Mouse (Mus musculus) forebrain, embryonic 12.5 days (tissue): ENCODE results near the gene Acot13. TPM values are rescaled to one million over a fixed set of nuclear protein-coding genes. Genes with fewer than 3 reads are reported as not detected.
A peak's percentile ranks its signal among the peaks of the same experiment; 100 is the strongest.
"Not testable (repeated sequence)": the region's sequence is repeated elsewhere in the genome, so short reads cannot be mapped to it uniquely, and the experiment has no call there.

Experiments used
- ATAC-seq: fragments of 200-750 bp; cut with Nextera tagmentation; 2 replicates; pipeline ENCODE4 v1.8.0; 2017; ENCODE audit warnings: moderate TSS enrichment; ENCODE audit not compliant: low FRiP score
- H3K27ac ChIP-seq: fragments of 300-500 bp; sonication (generic); 2 replicates; pipeline ENCODE4 v1.5.1; 2016; ENCODE audit warnings: mild to moderate bottlenecking
- H3K27me3 ChIP-seq: fragments of 300-500 bp; sonication (generic); 2 replicates; pipeline ENCODE4 v1.6.1; 2016; ENCODE audit warnings: mild to moderate bottlenecking
- H3K36me3 ChIP-seq: fragments of 300-500 bp; sonication (generic); replicated peaks from 2 replicates; pipeline ENCODE4 v1.6.1; 2016; ENCODE audit warnings: mild to moderate bottlenecking
- H3K4me1 ChIP-seq: fragments of 300-500 bp; sonication (generic); 2 replicates; pipeline ENCODE4 v1.6.1; 2016
- H3K4me2 ChIP-seq: fragments of 300-500 bp; sonication (generic); 2 replicates; pipeline ENCODE4 v1.6.1; 2016; ENCODE audit warnings: mild to moderate bottlenecking, moderate library complexity
- H3K4me3 ChIP-seq: fragments of 300-500 bp; sonication (generic); replicated peaks from 2 replicates; pipeline ENCODE4 v1.5.1; 2016; ENCODE audit warnings: mild to moderate bottlenecking
- H3K9ac ChIP-seq: fragments of 300-500 bp; sonication (generic); 2 replicates; pipeline ENCODE4 v1.6.1; 2016; ENCODE audit warnings: mild to moderate bottlenecking
- H3K9me3 ChIP-seq: fragments of 300-500 bp; sonication (generic); 2 replicates; pipeline ENCODE4 v1.6.1; 2016
- WGBS: fragments of 180-500 bp; shearing (Covaris S2); methylation state at CpG from one replicate; pipeline ENCODE4 v1.1.7; 2016; 5-methylcytosine and 5-hydroxymethylcytosine counted together
- polyA plus RNA-seq: library from polyadenylated mRNA; unstranded; fragments of >200 nt; fragmentation: Nextera tagmentation; extraction: Ambion mirVana; gene quantifications from 2 replicates; pipeline ENCODE4 v1.2.1, GENCODE M21; 2016

Acot13 gene
- polyA plus RNA-seq, 1 experiment from 2014 or later: 57.4 TPM

DNA sequence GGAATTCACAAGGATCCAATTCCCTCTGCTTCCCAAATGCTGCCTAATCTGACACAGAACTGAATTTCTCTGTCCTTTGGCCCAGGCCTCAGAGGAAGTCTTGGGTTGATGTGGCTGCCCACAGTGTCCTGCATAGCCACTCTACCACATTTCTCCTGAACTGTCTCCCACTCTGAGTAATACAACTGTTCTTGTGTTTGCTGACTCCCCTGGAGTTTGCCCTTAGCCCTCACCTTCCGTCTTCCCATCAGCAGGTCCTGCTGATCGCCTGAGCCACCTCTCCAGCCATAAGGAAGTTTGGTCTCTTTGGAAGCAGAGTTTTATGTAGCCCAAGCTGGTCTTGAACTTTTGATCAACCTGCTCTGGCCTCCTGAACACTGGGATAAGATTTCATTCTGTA lies 20.6 kb upstream of the Acot13 start:
- no peaks in the 10 kb centered on the region for H3K4me1 ChIP-seq
- no peak overlapping the region for H3K4me2 ChIP-seq
- H3K36me3 ChIP-seq: no peaks in the 10 kb centered on the region
- H3K27me3 ChIP-seq: no peaks in the 10 kb centered on the region
- no peak overlapping the region for H3K4me3 ChIP-seq
- no peak for ATAC-seq
- no peak overlapping the region for H3K27ac ChIP-seq
- 89% methylated on average over 2 of the region's 2 CpGs for WGBS
- H3K9me3 ChIP-seq: no peaks in the 10 kb centered on the region
- H3K9ac ChIP-seq: no peak overlapping the region

DNA sequence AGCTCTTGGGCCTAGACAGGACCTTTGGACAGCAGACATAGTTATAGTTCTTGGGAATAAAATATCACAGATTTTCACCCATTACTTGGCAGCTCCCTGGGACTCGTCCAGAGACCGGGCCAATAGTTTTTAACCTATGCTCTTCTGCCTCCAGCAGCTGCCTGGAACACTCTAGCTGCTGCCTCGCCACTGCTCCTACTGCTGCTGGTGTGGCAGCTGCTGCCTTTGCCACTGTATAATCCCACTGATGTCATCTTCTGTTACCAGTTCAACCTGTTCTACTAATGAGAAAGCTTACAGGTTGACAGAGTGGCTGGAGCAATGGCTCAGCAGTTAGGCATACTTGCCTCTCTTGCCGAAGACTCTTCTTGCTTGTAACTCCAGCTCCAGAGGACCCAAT lies 18.0 kb upstream of the Acot13 start:
- Histone ChIP-seq H3K36me3 (no peaks in the 10 kb centered on the region), H3K4me1 (peaks cover 9% of the 10 kb centered on the region), H3K27ac (no peak overlapping the region), H3K9me3 (no peaks in the 10 kb centered on the region), H3K9ac (no peak overlapping the region), H3K27me3 (no peaks in the 10 kb centered on the region), H3K4me2 (no peak overlapping the region), H3K4me3 (no peak overlapping the region)
- no peak for ATAC-seq
- WGBS: 88% methylated on average over 4 of the region's 4 CpGs

DNA sequence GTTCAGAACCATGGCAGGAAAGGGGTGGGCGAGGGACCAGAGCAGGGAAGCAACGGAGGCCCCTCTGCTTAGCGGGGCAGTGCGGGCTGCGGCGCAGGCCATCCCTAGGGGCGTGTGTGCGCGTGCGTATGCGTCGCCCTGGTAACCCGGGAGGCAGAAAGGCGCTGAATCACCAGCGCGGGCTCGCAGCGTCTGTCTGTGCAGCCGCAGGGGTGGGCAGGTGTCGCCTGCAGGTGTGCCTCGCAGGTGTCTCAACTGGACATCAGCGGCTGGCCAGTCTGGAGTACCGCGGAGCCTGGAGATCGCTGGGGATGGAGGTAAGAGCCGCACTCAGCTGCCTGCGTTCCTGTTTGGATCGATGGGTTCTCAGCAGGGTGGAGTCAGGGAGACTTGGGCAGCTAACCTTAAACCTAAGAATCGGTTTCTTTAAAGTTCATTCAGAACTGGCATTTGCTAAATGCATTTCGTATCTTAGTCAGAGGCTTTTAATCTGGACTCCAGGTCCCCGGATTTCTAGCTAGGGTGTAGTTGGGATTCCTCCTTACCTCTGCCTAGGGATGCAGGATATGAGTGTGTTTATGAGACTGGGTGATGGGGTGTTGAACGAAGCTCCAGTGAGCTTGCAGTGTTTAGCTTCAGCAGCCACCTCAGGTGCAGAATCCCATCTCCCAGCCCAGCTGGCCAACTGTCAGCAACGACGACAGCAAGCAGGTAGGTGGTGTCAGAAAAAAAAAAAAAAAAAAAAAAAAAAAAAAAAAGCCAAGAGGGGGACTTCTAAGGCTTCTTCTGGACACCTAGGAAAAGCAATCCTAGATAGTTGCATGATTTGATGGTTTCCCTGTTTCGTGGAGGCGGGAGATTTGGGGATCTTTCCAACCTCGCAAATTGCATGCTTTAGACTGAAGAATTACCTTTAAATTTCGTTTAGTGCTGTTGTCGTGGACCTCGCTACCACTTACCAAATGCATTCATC lies 13.9 kb upstream of the Acot13 start, which contains the start of gene D130043K22Rik:
Gene D130043K22Rik, plus strand, starts transcription at position 153 of the 973 bp plus-strand sequence.
- 9% methylated on average over 40 of the region's 40 CpGs for WGBS
- H3K27ac ChIP-seq: no peak within 1 kb of the TSS

DNA sequence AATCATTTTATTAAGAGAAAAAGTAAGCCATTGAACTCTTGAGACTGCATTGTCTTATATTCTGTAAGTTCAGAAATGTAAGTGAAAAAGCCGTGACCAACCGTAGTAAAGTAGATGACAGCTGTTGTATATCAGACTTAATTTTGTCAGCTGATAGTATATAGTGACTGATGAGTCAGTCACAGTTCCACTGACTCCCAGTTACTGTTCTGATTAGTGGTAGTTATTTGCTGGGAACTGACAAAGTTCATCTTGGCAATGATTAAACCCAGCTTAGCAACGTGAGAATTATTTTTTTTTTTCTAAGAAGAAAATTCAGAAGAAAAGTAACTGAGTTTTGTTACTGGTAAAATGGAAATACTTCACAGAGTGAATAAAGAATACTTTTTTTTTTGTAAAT lies 10.4 kb upstream of the Acot13 start:
- no peak overlapping the region for H3K27ac ChIP-seq
- no peaks in the 10 kb centered on the region for H3K9me3 ChIP-seq
- H3K36me3 ChIP-seq: peaks cover 26% of the 10 kb centered on the region
- no peak overlapping the region for H3K4me2 ChIP-seq
- H3K27me3 ChIP-seq: no peaks in the 10 kb centered on the region
- H3K9ac ChIP-seq: no peak overlapping the region
- no peak overlapping the region for H3K4me3 ChIP-seq
- WGBS: 96% methylated on average over 3 of the region's 3 CpGs
- ATAC-seq: no peak
- peaks cover 12% of the 10 kb centered on the region for H3K4me1 ChIP-seq

More for the DNA sequence above, 13.9 kb upstream of the Acot13 start, which contains the start of gene D130043K22Rik:
- Histone ChIP-seq H3K27me3 (no peaks in the 10 kb centered on the region), H3K4me3 (peak within 1 kb of the TSS; percentile 56), H3K36me3 (peaks cover 11% of the 10 kb centered on the region), H3K9ac (peak within 1 kb of the TSS; percentile 54), H3K4me1 (peaks cover 12% of the 10 kb centered on the region), H3K9me3 (no peaks in the 10 kb centered on the region), H3K4me2 (peak within 1 kb of the TSS; percentile 91)
- ATAC-seq: peak; percentile 95

DNA sequence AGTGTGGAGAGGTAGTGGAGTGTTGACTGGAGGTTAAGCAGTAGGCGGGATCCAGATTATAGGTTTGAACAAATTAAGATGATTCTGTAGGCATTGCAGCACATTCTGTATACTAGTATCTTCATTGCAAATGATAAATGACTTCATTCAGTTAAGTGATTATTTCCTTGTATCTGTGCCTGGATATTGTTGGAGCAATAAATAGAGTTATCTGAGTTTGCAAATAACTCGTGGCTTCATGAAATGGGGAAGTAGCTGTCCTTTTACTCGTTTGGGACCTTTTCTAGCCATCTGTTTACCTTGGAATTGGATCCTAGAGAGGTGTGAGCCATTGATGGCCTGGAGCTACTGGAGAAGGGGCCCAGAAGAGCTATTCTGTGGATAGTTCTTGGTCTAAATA lies 8.5 kb upstream of the Acot13 start:
- 88% methylated on average over 3 of the region's 3 CpGs for WGBS
- H3K27me3 ChIP-seq: no peaks in the 10 kb centered on the region
- H3K9ac ChIP-seq: no peak overlapping the region
- H3K4me2 ChIP-seq: no peak overlapping the region
- no peak overlapping the region for H3K4me3 ChIP-seq
- H3K9me3 ChIP-seq: no peaks in the 10 kb centered on the region
- H3K27ac ChIP-seq: no peak overlapping the region
- peaks cover 28% of the 10 kb centered on the region for H3K36me3 ChIP-seq
- no peak for ATAC-seq
- peaks cover 8% of the 10 kb centered on the region for H3K4me1 ChIP-seq

DNA sequence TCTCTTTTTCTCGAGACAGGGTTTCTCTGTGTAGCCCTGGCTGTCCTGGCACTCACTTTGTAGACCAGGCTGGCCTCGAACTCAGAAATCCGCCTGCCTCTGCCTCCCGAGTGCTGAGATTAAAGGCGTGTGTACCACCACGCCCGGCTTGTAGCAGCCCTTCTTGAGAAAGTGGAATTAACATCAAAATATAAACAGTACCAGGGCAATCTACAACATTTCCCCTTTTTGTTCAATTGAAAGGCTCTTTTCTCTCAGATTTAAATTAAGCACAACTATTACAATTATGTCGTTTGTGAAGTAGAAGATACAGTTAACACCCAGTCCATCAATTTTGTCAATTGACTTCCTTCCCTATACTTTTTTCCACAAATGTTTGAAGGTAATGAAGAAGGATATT lies 6.4 kb upstream of the Acot13 start:
- H3K9me3 ChIP-seq, H3K27ac ChIP-seq, H3K27me3 ChIP-seq, ATAC-seq, H3K4me2 ChIP-seq, H3K4me3 ChIP-seq, H3K9ac ChIP-seq: not testable (repeated sequence)
- H3K36me3 ChIP-seq: peaks cover 28% of the 10 kb centered on the region
- WGBS: 93% methylated on average over 8 of the region's 8 CpGs
- peaks cover 14% of the 10 kb centered on the region for H3K4me1 ChIP-seq

DNA sequence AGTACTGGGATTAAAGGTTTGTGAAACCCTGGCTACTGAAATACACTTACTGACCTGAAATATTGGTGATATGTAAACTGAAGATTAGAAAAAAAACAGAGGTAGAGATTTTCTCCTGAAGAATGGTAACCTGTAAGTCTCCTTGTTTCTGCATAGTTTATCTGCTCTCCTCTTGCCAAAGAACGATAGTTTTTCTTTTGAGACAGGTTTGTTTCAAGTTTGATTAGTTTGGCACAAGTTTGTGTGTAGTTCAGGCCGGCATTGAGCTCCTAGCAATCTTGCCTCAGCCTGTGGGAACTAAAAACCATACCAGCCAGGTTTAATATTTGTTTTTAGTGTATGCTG lies 1.4 kb upstream of the Acot13 start:
- Histone ChIP-seq H3K9me3 (no peaks in the 10 kb centered on the region), H3K4me3 (peak overlapping the region; percentile 90), H3K27ac (no peak overlapping the region), H3K27me3 (no peaks in the 10 kb centered on the region), H3K4me1 (peaks cover 25% of the 10 kb centered on the region), H3K4me2 (peak overlapping the region; percentile 71), H3K36me3 (peaks cover 2% of the 10 kb centered on the region; the same call in 1 of the 2 replicates), H3K9ac (peak overlapping the region; percentile 94)
- ATAC-seq: no peak
- 65% methylated on average over 2 of the region's 2 CpGs for WGBS

DNA sequence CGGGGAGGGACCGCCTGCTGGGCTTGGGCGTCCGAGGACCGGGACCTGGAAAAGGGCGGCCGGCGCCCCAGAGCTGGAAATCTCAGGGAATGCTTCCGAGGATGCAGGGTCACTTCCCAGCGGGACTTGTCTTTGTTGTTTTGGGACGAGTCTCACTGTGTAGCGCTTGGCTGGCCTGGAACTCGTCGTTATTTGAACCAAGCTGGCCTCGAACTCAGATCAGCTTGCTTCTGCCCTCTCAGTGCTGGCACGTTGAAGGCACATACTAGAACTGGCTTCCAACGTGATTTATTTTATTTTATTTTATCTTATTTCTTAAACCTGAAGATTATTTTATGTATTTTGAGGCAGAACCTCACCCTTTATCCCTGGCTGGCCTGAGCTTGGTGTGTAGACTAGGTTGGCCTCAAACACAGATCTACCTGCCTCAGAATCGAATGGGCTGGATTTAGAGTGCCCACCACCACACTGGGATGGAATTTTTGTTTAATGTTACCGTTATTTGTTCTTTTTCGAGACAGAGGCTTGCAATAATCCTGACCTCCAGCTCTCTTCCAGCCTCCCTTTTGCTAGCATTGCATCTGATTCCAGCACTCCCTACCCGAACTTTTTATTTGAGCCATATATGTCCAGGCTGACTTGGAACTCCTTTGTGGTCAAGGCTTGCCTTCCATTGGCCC lies 931 bp upstream of the Acot13 start:
- H3K4me3 ChIP-seq: peak overlapping the region; percentile 90
- H3K27ac ChIP-seq: peak overlapping the region; percentile 91
- 5% methylated on average over 21 of the region's 21 CpGs for WGBS
- H3K4me2 ChIP-seq: peak overlapping the region; percentile 71
- peak overlapping the region; percentile 94 for H3K9ac ChIP-seq
- peaks cover 2% of the 10 kb centered on the region; the same call in 1 of the 2 replicates for H3K36me3 ChIP-seq
- peak; percentile 27; the same call in 1 of the 2 replicates for ATAC-seq
- H3K9me3 ChIP-seq: no peaks in the 10 kb centered on the region
- no peaks in the 10 kb centered on the region for H3K27me3 ChIP-seq
- peaks cover 25% of the 10 kb centered on the region for H3K4me1 ChIP-seq

DNA sequence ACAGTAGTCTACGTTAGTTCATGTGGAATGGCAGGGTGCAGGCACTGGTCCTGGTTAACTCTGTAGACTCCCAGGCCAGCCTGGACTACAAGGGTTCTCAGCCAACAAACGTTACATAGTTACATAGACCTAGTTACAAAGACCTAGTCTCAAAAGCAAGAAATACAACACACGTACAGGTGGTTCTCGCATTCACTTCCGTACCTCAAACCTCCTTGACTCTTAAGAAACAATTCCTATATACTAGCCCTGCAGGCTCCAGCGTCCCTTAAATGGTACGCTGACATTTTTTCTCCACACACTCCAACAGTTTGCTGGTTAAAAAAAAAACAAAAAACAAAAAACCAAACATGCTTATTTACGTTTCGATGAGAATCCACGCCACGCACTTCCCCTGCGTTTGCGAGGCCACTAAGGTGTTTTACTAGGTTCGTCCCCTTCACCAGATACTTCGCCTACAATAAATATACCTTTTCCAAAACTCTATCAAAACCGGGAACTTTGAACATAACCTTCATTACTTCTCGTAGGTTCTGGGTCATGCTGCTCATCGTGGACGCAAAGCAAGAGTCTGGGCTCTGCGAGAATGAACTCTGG lies 486 bp downstream of the Acot13 start:
- no peaks in the 10 kb centered on the region for H3K27me3 ChIP-seq
- H3K9ac ChIP-seq: peak overlapping the region; percentile 94
- no peak for ATAC-seq
- H3K9me3 ChIP-seq: no peaks in the 10 kb centered on the region
- 3% methylated on average over 20 of the region's 20 CpGs for WGBS
- H3K4me1 ChIP-seq: peaks cover 25% of the 10 kb centered on the region
- H3K4me3 ChIP-seq: peak overlapping the region; percentile 90
- H3K4me2 ChIP-seq: peak overlapping the region; percentile 71
- peak overlapping the region; percentile 91 for H3K27ac ChIP-seq
- H3K36me3 ChIP-seq: no peaks in the 10 kb centered on the region

DNA sequence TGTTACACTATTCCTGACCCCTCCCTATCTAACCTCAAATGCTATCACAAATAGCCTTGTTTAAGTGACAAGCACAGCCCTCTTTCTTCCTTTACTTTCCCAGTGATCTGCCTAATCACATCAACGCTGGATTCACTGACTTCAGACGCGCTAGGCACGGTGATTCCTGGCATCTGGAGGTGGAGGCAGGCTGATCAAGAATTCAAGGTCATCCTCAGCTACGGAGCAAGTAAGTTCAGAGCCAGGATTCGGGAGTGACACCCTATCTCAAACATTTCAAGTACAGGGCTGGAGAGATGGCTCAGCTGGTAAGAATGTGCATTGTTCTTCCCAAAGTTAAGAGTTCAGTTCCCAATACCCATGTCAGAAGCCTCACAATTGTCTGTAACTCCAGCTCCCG lies 5.2 kb downstream of the Acot13 start:
- Histone ChIP-seq H3K4me2 (no peak overlapping the region), H3K27me3 (no peaks in the 10 kb centered on the region), H3K9me3 (no peaks in the 10 kb centered on the region), H3K4me3 (no peak overlapping the region), H3K27ac (no peak overlapping the region), H3K36me3 (no peaks in the 10 kb centered on the region), H3K9ac (no peak overlapping the region), H3K4me1 (peaks cover 4% of the 10 kb centered on the region)
- 85% methylated on average over 7 of the region's 7 CpGs for WGBS
- ATAC-seq: no peak

DNA sequence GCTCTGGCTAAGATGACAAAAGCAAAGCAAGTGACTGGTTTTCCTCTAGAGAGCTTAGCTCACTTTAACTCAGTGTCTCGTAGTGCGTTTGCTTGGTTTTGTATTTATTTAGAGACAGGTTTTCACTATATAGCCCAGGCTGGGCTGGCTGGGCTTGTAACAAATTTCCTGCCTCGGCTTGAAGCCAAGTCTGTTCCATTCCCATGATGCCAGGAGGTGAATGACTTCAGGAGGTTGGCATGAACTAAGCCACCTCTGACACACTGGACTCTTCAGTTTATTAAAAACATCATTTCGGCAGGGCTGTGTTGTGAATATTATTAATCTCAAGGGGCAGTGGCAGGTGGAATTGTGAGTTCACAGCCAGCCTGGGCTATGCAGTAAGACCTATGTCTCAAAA lies 5.8 kb downstream of the Acot13 start:
- no peaks in the 10 kb centered on the region for H3K27me3 ChIP-seq
- no peak overlapping the region for H3K27ac ChIP-seq
- no peak overlapping the region for H3K9ac ChIP-seq
- no peaks in the 10 kb centered on the region for H3K9me3 ChIP-seq
- H3K4me2 ChIP-seq: no peak overlapping the region
- no peak for ATAC-seq
- no peaks in the 10 kb centered on the region for H3K36me3 ChIP-seq
- H3K4me1 ChIP-seq: peaks cover 1% of the 10 kb centered on the region
- WGBS: 92% methylated on average over 4 of the region's 4 CpGs
- no peak overlapping the region for H3K4me3 ChIP-seq

DNA sequence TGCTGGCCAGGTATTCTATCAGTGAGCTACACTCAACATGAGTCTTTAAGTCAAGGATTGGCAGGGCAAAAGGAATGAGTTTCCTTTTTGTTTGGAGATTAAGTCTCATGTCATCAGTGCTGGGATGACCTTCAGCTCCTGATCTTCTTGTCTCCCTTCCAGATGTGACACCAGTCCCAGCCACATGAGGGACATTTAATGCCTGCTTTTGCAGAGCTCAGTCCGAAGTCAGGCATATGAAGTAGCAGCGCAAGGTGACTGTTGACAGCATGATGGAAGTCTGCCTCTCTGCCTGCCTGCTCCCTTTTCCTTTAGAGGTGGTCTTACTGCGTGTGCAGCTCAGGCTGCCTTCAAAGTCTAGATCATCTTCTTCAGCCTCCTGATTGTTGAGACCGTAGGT lies 6.7 kb downstream of the Acot13 start:
- Histone ChIP-seq H3K4me1 (no peaks in the 10 kb centered on the region), H3K4me2 (no peak overlapping the region), H3K27ac (no peak overlapping the region), H3K9me3 (no peaks in the 10 kb centered on the region), H3K36me3 (no peaks in the 10 kb centered on the region), H3K27me3 (no peaks in the 10 kb centered on the region), H3K4me3 (no peak overlapping the region), H3K9ac (no peak overlapping the region)
- 96% methylated on average over 4 of the region's 4 CpGs for WGBS
- ATAC-seq: no peak
